In genomic region chr12:69501783-69502705, GRCm38 (mm10) we compare ENCODE assay signal across 8 mouse cellular contexts.
DNase-seq lines count a peak whose midpoint lies in the region; ATAC-seq and TF ChIP-seq lines count a peak whose summit lies in the region.

No protein-coding gene starts in this region.

- no peaks in the 10 kb centered on the region for H3K9me3 ChIP-seq in hindbrain, embryonic 12.5 days (replicated peaks)
- H3K9me3 ChIP-seq in lung, postnatal 0 days (ENCODE audit: low read length), result no peaks in the 10 kb centered on the region

- no peak overlapping the region for H3K4me3 ChIP-seq in hindbrain, embryonic 12.5 days
- 0 out of 2 replicates have a peak overlapping the region, but pooled peaks have one; percentile 10 for H3K4me3 ChIP-seq in lung, postnatal 0 days (ENCODE audit: low read depth, low read length)

- no peaks in the 10 kb centered on the region for H3K36me3 ChIP-seq in hindbrain, embryonic 12.5 days
- H3K36me3 ChIP-seq in lung, postnatal 0 days (ENCODE audit: insufficient read depth, low read length), result no peaks in the 10 kb centered on the region

- peak; percentile 22 to 42 for DNase-seq in CD8-positive naive resting alpha-beta T cell, adult 2 months (ENCODE audit: low read depth in 2 of 2, low spot score in 2 of 2)
- peak; percentile 52 to 64 for DNase-seq in cerebellum, postnatal 14 days
- DNase-seq in frontal cortex, postnatal 25 days (ENCODE audit: low spot score in 2 of 2), result peak; percentile 31 to 42
- DNase-seq in layer of hippocampus, postnatal 10 days (ENCODE audit: low spot score in 2 of 2), result peak; percentile 59 to 64
- peak; percentile 97 for DNase-seq in lung, postnatal 0 days (ENCODE audit: low spot score)
- peak; percentile 84 for DNase-seq in ovary, adult 18-20 months (ENCODE audit: low spot score)
- DNase-seq in thymus, postnatal 0 days (ENCODE audit: low spot score), result peak; percentile 87

- peak; percentile 89; the same call in 1 of the 2 replicates for TF ChIP-seq EP300 in lung, postnatal 0 days (IDR thresholded peaks at IDR 0.05)

- H3K27ac ChIP-seq in hindbrain, embryonic 12.5 days, result peak overlapping the region; percentile 75
- peak overlapping the region; percentile 96 for H3K27ac ChIP-seq in lung, postnatal 0 days (ENCODE audit: low read length)

- no peaks in the 10 kb centered on the region for H3K27me3 ChIP-seq in hindbrain, embryonic 12.5 days
- no peaks in the 10 kb centered on the region for H3K27me3 ChIP-seq in lung, postnatal 0 days (replicated peaks; ENCODE audit: insufficient read depth, low read length)

- peak overlapping the region; percentile 5; the same call in 1 of the 2 replicates for H3K9ac ChIP-seq in hindbrain, embryonic 12.5 days
- peak overlapping the region; percentile 27; the same call in 1 of the 2 replicates for H3K9ac ChIP-seq in lung, postnatal 0 days (replicated peaks; ENCODE audit: low read depth)

- 12% methylated on average over 20 of the region's 20 CpGs for WGBS in hindbrain, embryonic 12.5 days
- WGBS in lung, postnatal 0 days, result 2% methylated on average over 20 of the region's 20 CpGs

- ATAC-seq in hindbrain, embryonic 12.5 days (ENCODE audit: low FRiP score), result peak; percentile 89
- ATAC-seq in lung, postnatal 0 days, result peak; percentile 91

- H3K4me1 ChIP-seq in hindbrain, embryonic 12.5 days, result peaks cover 25% of the 10 kb centered on the region
- H3K4me1 ChIP-seq in lung, postnatal 0 days (ENCODE audit: insufficient read depth, low read depth, low read length), result peaks cover 23% of the 10 kb centered on the region

- H3K4me2 ChIP-seq in hindbrain, embryonic 12.5 days (replicated peaks), result peak overlapping the region; percentile 24
- H3K4me2 ChIP-seq in lung, postnatal 0 days (replicated peaks; ENCODE audit: low read depth, low read length), result peak overlapping the region; percentile 52

- no peak for TF ChIP-seq CTCF in lung, postnatal 0 days (IDR thresholded peaks at IDR 0.05)

Comparison
In these comparisons a context has a peak if more than half of its experiments do, and no peak if none do; other contexts are left out.
1. DNase-seq: peak in every context shown above with its lines; median percentile 97 in lung, postnatal 0 days; 87 in thymus, postnatal 0 days; 84 in ovary, adult 18-20 months; 62 in layer of hippocampus, postnatal 10 days; 58 in cerebellum, postnatal 14 days; 36 in frontal cortex, postnatal 25 days; 32 in CD8-positive naive resting alpha-beta T cell, adult 2 months.